Mouse (Mus musculus): ENCODE results near the gene Txk.

The Txk gene

DNA sequence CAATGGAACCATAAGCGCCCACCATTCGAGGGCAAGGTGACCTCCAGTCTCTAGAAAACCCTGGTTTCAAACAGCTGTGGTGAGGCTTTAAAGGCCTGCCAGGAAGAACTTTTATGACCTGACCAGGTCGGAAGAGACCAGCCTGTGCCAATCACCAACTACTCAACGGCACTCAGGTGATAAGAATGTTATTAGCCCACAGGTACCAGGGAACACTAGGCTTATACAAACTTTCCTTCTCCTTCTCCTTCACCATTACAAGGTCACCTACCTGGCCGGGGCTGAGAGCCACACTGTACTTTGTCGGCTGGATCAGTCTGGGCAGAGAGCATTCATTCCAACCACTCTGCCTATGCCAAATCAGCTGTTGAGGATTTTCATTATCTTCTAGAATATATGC lies 71.1 kb downstream of the Txk start:
- no peak for DNase-seq

- no peak for DNase-seq
These were observed 77.5 kb downstream of the Txk start for GRCm38 (mm10) chr5:72674994-72675542.

DNA sequence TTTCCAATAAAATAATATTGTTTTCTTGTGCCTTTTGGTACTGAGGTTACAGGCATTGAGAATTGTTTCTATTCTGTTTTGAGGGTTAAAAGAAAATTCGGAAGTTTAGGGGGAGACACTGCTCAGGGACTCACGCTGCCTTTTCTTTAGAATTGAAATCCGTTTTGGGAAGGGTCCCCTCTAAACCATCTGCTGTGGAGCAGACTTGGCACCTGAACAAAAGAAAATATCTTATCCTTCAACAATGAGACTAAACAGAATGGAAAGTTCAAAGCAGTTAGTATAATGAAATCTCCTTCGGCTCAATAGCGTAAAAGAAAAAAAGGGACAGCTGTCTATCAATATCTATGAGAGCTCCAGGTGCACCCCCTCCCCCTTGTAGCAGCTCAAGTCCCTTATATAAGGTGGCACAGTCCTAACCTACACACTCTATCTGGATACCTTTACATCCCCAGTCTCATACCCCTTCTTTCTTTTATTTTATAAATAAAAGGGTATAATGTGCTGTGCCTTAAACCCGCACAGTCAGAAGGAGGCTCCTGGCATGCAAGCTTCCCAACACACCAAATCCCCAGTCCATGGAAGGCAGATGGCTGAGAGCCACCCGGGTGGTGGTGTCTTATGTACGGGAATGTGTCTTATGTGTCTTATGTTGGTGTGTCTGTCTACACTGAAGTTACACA lies 81.4 kb downstream of the Txk start:
- DNase-seq = no peak

DNA sequence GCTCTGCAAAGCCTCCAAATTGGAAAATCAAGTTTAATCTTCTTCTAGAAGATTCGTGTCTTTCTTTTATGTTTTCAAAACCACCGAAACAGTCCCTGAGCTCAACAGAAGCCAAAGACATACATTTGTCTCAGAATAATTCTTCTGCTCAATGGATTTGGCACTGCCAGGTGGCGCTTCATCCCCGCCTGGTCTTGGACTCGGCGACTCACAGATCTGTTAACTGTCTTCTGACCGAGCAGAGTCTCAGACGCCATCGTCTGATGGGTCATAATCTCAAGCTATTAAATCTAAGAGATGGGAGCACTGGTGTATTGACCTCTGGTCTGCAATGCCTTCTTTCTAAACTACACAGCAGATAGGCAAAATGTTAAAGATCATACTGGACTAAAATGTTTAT lies 84.2 kb downstream of the Txk start:
- DNase-seq = no peak

DNA sequence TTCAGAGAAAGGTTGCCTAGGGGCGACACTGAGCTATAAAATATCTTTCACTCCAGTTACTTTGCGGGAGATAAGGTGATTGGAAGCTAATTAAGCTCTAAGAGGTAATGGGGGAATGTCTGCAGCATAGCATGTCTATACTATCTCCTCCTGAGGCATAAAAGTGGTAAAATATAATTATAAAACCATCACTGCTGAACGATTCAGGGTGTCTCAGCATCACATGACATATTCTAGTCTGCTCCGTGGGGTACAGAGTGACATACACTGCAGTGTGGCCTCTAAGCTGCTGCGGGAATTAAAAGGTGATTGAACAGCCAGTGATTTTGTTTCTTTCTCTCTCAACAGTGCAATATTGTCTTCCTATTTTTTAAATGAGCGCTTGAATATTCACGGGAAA lies 86.1 kb downstream of the Txk start:
- DNase-seq = no peak

DNA sequence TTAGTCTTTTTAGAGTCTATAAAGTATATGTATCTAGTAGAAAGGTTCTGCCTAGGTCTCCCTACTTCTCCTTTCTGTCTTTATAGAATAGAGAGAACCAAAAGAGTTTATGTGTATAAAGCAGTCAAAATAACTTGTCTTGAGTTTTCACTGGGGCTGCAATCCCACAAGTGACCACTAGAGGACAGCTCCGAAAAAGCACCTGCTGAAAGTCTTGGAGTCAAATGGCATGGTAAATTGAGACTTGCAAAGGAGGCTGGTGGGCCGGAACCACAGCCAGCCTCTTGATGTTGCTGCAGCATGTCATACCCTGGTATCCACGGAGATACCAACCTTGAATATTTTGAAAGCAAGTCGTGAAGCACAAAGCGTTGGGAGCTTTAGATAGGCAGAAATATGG lies 87.3 kb downstream of the Txk start:
- no peak for DNase-seq

GRCm38 (mm10) chr5:72664854-72665253 lies 87.7 kb downstream of the Txk start:
- DNase-seq = no peak

GRCm38 (mm10) chr5:72664126-72664525 lies 88.5 kb downstream of the Txk start:
- DNase-seq = no peak

DNA sequence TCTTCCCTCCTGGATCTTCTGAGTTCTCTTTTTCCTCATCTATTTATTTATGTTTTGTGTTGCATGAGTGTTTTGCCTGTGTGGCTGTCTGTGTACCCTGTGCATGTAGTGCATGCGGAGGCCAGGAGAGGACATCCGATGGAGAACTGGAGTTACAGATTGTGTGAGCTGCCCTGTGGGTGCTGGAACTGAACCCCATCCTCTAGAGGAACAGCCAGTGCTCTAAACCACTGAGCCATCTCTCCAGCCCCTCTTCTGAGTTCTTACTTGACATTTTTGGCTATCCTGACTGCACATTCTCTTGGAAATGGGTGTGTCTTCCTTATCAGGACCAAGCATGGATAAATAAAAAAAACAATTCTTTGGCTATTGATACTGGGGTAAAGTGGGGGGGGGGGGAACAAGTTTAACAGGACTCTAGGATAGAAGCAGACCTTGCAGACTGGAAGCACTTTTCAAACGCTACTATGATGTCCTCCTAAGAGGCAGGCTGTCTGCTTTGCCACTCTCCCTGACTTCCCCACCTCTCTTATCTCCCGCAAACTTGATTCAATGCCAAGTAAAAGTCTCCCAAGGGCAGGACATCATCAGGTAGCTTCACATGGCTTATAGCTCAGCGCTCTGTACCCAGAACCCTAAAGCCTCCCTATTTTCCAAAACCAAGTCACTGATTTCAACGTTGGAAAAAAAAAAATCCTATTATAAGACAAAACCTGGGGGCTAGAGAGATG lies 91.4 kb downstream of the Txk start:
- no peak for DNase-seq

DNA sequence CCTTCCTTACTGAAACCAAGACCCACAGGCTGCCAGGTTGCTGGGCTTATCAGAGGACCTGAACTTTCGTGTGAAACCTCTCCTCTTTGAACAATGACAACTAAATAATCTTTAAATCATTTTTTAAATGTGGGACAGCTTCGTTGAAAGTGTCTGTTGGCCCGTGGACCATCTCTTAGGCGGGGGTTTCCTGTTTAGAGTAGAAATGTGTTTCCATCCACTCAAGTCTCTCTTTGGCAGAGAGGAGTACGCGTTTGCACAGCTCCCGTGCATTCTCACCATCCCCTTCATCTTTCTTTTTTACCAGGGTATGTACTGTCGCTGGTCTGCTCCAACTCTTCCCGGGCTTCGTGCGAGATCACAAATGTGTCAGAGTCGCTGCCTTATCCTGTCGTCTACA lies 94.2 kb downstream of the Txk start:
- DNase-seq = no peak

DNA sequence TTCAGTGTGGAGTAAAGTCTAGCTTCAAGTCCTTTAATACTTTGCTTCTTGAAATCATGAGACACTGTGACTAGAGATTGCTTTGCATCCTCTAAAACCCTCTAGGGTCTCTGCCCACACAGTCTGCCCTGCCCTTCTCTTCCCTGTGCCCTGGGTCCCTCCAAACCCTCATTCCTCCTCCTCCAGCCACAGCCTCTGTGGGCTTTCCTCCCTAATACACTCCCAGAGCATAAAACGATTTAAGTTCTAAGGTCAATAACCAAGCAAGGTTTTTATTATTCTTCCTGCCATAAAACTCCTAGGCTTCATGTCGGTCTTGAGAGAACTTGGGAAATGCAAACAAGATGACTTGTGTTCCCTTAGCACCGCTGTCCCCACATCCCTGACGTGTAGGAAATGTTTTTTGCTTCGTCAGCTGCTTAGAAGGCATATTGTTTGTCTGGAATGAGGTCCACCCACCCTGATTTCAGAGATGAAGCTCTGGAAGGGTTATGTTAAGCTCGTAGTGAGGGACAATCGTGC lies 96.2 kb downstream of the Txk start:
- DNase-seq = no peak

GRCm38 (mm10) chr5:72653068-72653674 lies 99.4 kb downstream of the Txk start:
- DNase-seq = no peak

- DNase-seq = no peak
These were observed 103.4 kb downstream of the Txk start for GRCm38 (mm10) chr5:72648987-72649735.

GRCm38 (mm10) chr5:72647958-72648595 lies 104.5 kb downstream of the Txk start:
- DNase-seq = no peak

DNA sequence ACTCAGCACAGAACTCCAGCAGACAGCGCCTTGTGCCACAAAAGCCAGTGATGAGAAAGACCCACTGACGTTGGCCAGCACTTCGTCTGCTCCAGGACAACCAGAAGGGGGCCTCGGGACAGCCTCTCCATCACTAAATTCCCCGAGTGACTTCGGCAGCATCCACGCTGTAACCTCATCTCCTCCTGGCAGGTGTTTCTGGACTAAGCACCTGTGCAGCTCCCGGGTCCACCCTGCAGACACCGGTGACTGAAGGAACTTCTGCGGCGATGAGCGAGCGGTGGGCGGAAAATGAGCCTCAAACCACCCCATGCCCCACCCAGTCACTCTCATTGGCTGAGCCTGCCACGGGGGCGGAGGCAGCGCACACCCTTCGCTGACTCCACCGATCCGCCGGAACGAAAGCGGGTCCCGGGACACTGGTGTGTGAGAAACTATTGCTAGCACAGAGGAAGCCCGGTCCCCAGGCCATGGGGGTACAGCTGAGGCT lies 105.1 kb downstream of the Txk start, which contains the start of gene Nipal1:
Gene Nipal1 (plus strand): TSS at position 378 of the 490 bp plus-strand sequence.
- DNase-seq = no peak

DNA sequence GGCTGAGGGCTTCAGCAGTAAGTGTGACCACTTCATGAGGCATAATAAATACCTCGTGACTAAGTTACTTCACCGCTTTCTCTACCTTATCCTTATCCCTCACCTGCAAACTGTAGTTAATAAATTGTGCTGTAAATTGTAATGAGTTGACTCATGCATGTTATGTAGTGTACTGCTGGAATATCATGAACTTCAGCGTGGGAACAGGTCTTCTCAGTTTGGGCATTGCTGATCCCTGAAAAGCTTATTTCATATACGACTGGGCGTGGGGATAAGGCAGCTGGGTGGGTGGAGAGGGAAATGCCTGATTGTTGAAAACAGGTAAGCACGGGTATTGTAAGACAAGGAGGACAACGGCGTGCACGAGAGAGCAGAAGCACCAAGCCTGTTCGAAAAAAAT lies 105.6 kb downstream of the Txk start:
- no peak for DNase-seq

- DNase-seq = no peak
These were observed 106.4 kb downstream of the Txk start for GRCm38 (mm10) chr5:72646131-72646530.
